Mouse (Mus musculus): ENCODE data around the gene Ajuba.
A peak's percentile ranks its signal among the peaks of the same experiment; 100 is the strongest.

Gene Ajuba

DNA sequence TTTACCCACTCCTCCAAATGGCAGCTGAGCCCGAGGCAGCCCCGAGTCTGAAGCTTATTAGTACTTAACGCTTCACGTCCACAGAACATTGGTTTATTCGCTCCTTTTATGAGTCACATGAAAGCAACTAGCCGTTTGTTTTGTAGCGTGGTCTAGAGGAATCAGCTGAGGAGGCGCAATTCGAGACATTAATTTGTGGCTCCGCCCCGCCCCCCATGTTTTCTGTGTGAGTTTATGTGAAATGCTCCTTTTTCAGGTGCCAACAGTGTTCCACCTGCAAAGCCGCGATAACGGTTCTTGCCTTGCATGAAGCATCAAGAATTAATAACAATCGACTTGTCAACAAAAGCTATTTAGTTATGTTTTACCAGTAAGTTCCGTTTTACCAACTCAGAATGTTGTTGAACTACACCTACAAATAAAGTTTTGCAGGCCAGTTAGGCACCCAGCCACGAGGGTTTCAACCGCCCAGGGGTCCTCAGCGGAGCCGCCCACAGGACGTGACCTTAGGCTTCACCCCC, 23.8 kb downstream of the Ajuba start:
- no peak for DNase-seq (ENCODE audit: extremely low read depth, insufficient read length, low spot score)

DNA sequence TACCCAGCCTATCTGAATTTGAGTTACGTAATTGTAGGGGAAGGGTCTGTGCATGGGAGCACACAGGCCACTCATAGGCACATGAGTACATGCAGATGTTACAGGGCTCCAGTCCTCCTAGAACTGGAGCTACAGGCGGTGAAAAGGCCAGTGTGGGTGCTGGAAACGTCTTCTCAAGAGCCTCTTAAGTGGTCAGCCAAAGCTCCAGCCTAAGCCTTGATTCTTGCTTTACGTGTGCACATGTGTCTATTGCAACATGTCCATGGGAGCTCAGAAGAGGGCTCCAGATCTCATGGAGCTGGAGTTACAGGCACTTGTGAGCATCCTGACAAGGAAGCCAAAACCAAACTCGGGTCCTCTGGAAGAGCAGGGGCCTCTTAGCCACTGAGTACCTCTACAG, 32.7 kb downstream of the Ajuba start:
- no peak for DNase-seq (ENCODE audit: extremely low read depth, insufficient read length, low spot score)

DNA sequence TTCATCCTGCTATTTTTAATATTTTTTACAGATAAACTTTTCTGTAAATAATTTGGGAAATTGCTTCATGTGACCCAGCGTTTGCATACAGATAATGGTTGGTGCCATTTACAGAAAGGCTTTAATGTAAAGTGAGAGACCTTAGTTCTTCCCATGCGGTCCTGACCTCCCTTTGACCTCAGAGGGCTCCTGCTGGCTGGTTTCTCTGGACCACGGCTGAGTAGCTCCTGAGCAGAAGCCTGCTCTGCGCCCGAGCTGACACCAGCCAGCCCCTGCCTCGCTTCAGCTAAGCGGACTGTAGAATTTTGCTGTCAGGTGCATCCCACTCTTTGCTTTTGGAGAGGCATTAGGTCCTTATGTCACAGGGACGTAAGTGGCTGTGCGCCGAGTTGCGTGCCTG, 36.6 kb downstream of the Ajuba start:
- DNase-seq (ENCODE audit: extremely low read depth, insufficient read length, low spot score): no peak

DNA sequence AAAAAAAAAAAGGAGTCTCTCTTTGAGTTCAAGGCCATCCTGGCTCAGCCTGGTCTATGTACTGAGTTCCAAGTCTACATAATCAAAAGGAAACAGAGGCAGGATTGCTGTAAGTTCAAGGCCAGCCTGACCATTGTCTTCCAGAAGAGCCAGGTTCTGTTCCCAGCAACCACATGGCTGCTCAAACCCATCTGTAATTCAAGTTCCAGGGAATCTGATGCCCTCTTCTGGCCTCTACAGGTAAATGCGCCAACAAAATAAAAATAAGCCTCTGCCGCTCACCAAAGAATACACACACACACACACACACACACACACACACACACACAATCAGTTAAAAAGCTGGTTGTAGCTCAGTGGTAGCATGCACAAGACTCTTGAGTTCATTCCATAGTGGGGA, 38.8 kb downstream of the Ajuba start:
- no peak for DNase-seq (ENCODE audit: extremely low read depth, insufficient read length, low spot score)

DNA sequence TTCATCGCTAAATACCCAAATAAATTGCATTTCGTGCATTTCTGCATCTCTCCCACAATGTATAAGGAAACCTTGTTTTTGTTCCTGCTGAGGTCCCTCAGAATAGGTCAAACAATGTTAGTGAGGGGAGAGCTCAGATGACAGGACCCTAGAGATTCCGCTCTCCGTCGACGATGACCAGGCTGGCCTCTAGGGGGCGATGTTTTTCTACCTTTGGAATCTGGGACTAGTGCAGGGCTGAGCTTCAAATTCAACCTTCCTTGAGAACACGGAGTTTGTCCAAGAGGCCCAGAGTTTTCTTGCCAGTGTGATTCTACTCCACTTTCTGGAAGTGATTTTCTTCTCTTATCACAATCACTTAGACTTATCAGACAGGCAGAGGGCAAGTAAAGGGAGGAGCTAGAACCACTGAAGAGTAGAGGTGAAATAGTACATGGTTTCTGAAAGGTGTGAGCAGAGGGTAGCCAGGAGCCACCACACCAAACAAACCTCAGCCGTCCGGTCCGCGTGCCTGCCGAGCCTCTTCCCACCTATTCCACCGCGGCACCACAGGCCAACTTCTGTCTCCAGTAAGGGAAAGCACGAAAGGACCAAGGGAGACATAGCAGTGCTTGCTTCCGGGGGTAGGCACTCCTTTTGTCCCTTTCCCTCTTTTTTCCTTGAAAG, 48.8 kb downstream of the Ajuba start:
- peak; percentile 31 for DNase-seq (ENCODE audit: extremely low read depth, insufficient read length, low spot score)

DNA sequence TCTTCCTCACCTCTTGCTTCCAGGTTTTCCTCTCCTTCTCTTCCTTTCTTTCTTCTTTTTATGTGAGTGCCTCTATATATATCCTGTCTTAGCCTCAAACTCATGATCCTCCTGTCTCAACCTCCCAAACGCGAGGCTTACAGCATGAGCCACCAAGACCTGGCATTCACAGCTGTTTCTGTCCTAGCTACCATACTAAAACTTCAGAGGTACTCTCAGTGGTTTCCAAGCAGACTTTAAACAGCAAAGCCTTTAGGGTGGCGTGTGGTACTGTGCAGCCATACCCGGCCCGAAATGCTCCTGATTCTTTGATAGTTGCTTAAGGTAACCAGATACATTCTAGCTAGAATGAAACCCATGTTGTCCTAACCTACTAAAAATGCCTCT, 49.4 kb downstream of the Ajuba start:
- no peak for DNase-seq (ENCODE audit: extremely low read depth, insufficient read length, low spot score)

DNA sequence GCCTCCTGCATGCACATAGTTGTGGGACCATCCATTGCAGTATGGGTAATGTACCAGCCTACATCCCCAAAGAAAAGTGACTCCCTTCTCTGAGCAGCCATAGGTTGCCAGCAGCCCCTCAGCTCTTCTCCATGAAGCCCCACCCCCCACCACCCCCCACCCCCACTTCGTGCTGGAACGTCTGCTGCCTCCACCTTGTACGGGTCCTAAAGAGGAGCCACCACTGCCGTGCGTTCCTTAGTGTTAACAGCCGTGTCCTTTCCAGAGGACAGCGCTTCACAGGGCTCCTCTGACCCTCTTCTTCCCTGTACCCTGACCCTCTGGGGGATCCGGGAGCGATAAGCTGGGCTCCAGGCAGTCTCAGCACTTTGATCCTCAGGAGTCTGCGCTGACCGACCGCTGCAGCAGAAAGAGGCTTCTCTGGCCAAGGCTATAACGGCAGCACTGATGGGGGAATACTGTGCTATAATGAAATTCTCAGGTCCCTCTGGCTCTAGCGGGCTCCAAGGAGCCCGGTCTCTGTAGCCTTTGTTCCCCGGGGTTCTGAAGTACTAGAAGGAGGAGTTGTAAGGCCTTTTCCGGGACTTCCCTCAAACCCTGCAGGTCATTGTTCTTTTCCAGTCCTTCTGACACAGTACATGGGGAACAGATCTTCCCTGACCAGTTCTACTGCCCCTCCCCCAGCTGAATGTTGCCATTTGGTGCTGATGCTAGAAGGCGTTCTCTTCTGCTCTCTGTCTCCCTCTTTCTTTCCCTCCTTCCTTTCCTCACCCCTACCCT, 49.9 kb downstream of the Ajuba start:
- no peak for DNase-seq (ENCODE audit: extremely low read depth, insufficient read length, low spot score)

DNA sequence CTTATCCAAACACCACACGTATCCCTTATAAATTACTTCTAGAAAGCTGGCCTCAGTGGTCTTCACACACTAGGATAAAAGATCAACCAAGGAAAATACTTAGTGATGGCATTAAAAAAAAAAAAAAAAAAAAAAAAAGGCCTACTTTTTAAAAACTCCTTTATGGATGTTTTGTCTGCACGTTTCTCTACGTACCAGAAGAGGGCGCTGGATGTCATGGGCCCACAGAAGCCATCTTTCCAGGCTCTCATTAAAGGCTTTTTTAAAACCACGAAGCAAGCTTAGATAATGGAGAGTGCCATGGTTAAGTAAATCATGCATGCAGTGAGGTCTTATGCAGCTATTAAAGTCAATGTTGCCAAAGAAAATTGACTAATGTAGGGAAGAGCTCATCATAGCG, 53.8 kb downstream of the Ajuba start:
- DNase-seq (ENCODE audit: extremely low read depth, insufficient read length, low spot score): no peak
